Mouse (Mus musculus) brain, embryonic 14.5 days (tissue): Measurements from ENCODE around the gene Dgkd.

ENCODE experiments used
- CTCF ChIP-seq: fragments of 200-500 bp; IDR thresholded peaks from 2 replicates; pipeline ENCODE4 v1.5.1; 2012; ENCODE audit warnings: inconsistent platforms, mild to moderate bottlenecking, moderate library complexity, borderline replicate concordance; ENCODE audit not compliant: insufficient read depth, insufficient read length; ENCODE audit errors: extremely low read depth
- POLR2A ChIP-seq: fragments of 200-500 bp; IDR thresholded peaks from 2 replicates; pipeline ENCODE4 v1.6.1; 2012; ENCODE audit warnings: mild to moderate bottlenecking, inconsistent platforms, borderline replicate concordance; ENCODE audit not compliant: poor library complexity, insufficient read depth, insufficient read length, severe bottlenecking; ENCODE audit errors: extremely low read depth

GRCm38 (mm10) chr1:87891634-87892033 lies 38.5 kb downstream of the Dgkd start:
- TF ChIP-seq POLR2A (no peak), CTCF (no peak)
